8 mouse cellular contexts compared by ENCODE assay signal in the genomic region with DNA sequence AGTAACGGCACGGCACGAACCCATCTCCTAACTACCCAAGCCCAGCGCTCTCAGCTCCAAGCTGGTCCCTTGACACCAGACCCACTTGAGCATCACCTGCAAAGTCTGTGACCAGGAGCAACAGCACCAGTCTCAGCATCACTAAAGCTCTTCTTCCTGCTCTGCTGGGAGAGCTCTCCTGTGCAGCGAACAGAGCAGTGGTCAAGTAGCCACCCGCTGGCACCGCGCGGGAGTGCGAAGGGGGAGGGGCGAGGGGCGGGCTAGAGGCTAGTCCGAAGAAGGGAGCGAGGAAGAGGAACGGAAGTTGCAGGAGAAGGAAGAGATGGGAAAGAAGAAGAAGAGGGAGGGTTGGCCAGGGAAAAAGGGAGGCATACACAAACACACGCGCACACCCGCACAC. TPM values are rescaled to one million over a fixed set of nuclear protein-coding genes. Genes with fewer than 3 reads are reported as not detected.
DNase-seq lines count a peak whose midpoint lies in the region; ATAC-seq lines count a peak whose summit lies in the region.

Gene Spink2 (minus strand): TSS at position 236 of the 400 bp plus-strand sequence.

- no peaks in the 10 kb centered on the region for H3K27me3 ChIP-seq in heart, embryonic 14.5 days (ENCODE audit: control insufficient read depth, insufficient read depth, low read length)
- H3K27me3 ChIP-seq in limb, embryonic 11.5 days (ENCODE audit: control insufficient read depth, insufficient read depth, low read length) = no peaks in the 10 kb centered on the region
- peaks cover 15% of the 10 kb centered on the region; the same call in 1 of the 2 replicates for H3K27me3 ChIP-seq in midbrain, embryonic 10.5 days (ENCODE audit: low read depth, poor library complexity, severe bottlenecking)

- no peak within 1 kb of the TSS for H3K27ac ChIP-seq in heart, embryonic 14.5 days (replicated peaks in 1 of 2; ENCODE audit: control insufficient read depth in 1 of 2, insufficient read depth in 1 of 2, low read depth in 2 of 2, low read length in 2 of 2)
- H3K27ac ChIP-seq in limb, embryonic 11.5 days (replicated peaks; ENCODE audit: low read depth, low read length) = no peak within 1 kb of the TSS
- H3K27ac ChIP-seq in midbrain, embryonic 10.5 days (replicated peaks) = no peak within 1 kb of the TSS; the same call in 1 of the 2 replicates

- H3K4me1 ChIP-seq in heart, embryonic 14.5 days (ENCODE audit: control insufficient read depth in 2 of 2, insufficient read depth in 2 of 2, low read length in 2 of 2) = peaks cover 0 to 5% of the 10 kb centered on the region in 2 experiments; a peak in 1 of 4 replicates
- no peaks in the 10 kb centered on the region for H3K4me1 ChIP-seq in limb, embryonic 11.5 days (ENCODE audit: control insufficient read depth, insufficient read depth, low read length)
- H3K4me1 ChIP-seq in midbrain, embryonic 10.5 days = peaks cover 8% of the 10 kb centered on the region

- peak within 1 kb of the TSS; percentile 69 for H3K4me2 ChIP-seq in heart, embryonic 14.5 days (ENCODE audit: low read length)
- H3K4me2 ChIP-seq in limb, embryonic 11.5 days (ENCODE audit: low read depth, severe bottlenecking) = peak within 1 kb of the TSS; percentile 69

- 4% methylated on average over 16 of the region's 18 CpGs for WGBS in heart, embryonic 14.5 days
- WGBS in limb, embryonic 11.5 days = 3% methylated on average over 18 of the region's 18 CpGs
- 8% methylated on average over 16 of the region's 18 CpGs for WGBS in midbrain, embryonic 10.5 days

- DNase-seq in cerebellum, postnatal 10 days = peak; percentile 33 to 56
- no peak for DNase-seq in cerebellum, adult 11-12 months
- DNase-seq in embryo, embryonic 11.5 days (ENCODE audit: low read depth, low spot score) = peak; percentile 37
- DNase-seq in limb, embryonic 11.5 days (ENCODE audit: low spot score) = peak; percentile 75
- peak; percentile 71 for DNase-seq in midbrain, embryonic 10.5 days (ENCODE audit: low spot score)
- peak; percentile 4 to 44 for DNase-seq in urinary bladder, postnatal 36 days (ENCODE audit: low spot score in 2 of 2)
- no peak for DNase-seq in left cerebral cortex, postnatal 14 days (ENCODE audit: low spot score in 2 of 2)

- H3K4me3 ChIP-seq in heart, embryonic 14.5 days (ENCODE audit: control insufficient read depth in 1 of 2, insufficient read depth in 1 of 2, low read depth in 1 of 2, low read length in 2 of 2) = peak within 1 kb of the TSS; percentile 28 to 37
- peak within 1 kb of the TSS; percentile 28 for H3K4me3 ChIP-seq in limb, embryonic 11.5 days (ENCODE audit: low read depth, low read length)
- peak within 1 kb of the TSS; percentile 54 for H3K4me3 ChIP-seq in midbrain, embryonic 10.5 days

- H3K36me3 ChIP-seq in heart, embryonic 14.5 days (ENCODE audit: control insufficient read depth, insufficient read depth, low read length) = no peaks in the 10 kb centered on the region
- no peaks in the 10 kb centered on the region for H3K36me3 ChIP-seq in limb, embryonic 11.5 days (ENCODE audit: control insufficient read depth, insufficient read depth, low read length)
- H3K36me3 ChIP-seq in midbrain, embryonic 10.5 days = no peaks in the 10 kb centered on the region

- intact Hi-C loops in left cerebral cortex, postnatal 14 days (cut with DNase I) = no loop called here

- no peak for ATAC-seq in heart, embryonic 14.5 days (ENCODE audit: insufficient number of reproducible peaks, insufficient read depth, low FRiP score, low read depth)
- ATAC-seq in limb, embryonic 11.5 days (ENCODE audit: insufficient number of reproducible peaks, low FRiP score, low TSS enrichment, low read depth) = peak; percentile 72; the same call in 1 of the 2 replicates

- no peaks in the 10 kb centered on the region for H3K9me3 ChIP-seq in heart, embryonic 14.5 days (ENCODE audit: control insufficient read depth, low read length)
- H3K9me3 ChIP-seq in limb, embryonic 11.5 days (ENCODE audit: control insufficient read depth, low read length) = no peaks in the 10 kb centered on the region
- H3K9me3 ChIP-seq in midbrain, embryonic 10.5 days (replicated peaks) = no peaks in the 10 kb centered on the region

- no peak within 1 kb of the TSS; the same call in 1 of the 2 replicates for H3K9ac ChIP-seq in heart, embryonic 14.5 days (ENCODE audit: low read length)
- H3K9ac ChIP-seq in limb, embryonic 11.5 days (ENCODE audit: low read length) = peak within 1 kb of the TSS; percentile 49; the same call in 1 of the 2 replicates

RNA-seq across cellular contexts. Expression of gene Spink2, which starts in this region (rescaled TPM):
- polyA plus RNA-seq in heart, embryonic 14.5 days (2014; fragmentation: Nextera tagmentation; extraction: Ambion mirVana) = 4.7 and 5.3 TPM in 2 replicates
- 0.33 and 1.8 TPM in 2 replicates for polyA plus RNA-seq in limb, embryonic 11.5 days (2014; fragmentation: Nextera tagmentation; extraction: Ambion mirVana)
- polyA plus RNA-seq in midbrain, embryonic 10.5 days (2016; fragmentation: Nextera tagmentation; extraction: Ambion mirVana) = 0.53 and 0.86 TPM in 2 replicates
- total RNA-seq in left cerebral cortex, postnatal 14 days (2021) = not detected

Comparison
In these comparisons a context has a peak if more than half of its experiments do, and no peak if none do; other contexts are left out.
1. DNase-seq: peak in cerebellum, postnatal 10 days (2 of 2), embryo, embryonic 11.5 days (single experiment), limb, embryonic 11.5 days (single experiment) and urinary bladder, postnatal 36 days (2 of 2); none in cerebellum, adult 11-12 months (single experiment) and left cerebral cortex, postnatal 14 days (0 of 2).
2. Peak in DNase-seq and H3K4me3 ChIP-seq in midbrain, embryonic 10.5 days; RNA of the gene not detected or under 1 TPM.
3. Peak in every context shown above with its lines, with median percentiles within 50 percentile points of each other: H3K4me3 ChIP-seq.